Mouse (Mus musculus) kidney, postnatal 0 days (tissue): ENCODE measurements around the gene Tceal5. TPM values are rescaled to one million over a fixed set of nuclear protein-coding genes. Genes with fewer than 3 reads are reported as not detected.

ENCODE experiments used
- ATAC-seq: fragments of 200-750 bp; cut with Nextera tagmentation; replicated peaks from 2 replicates; pipeline ENCODE4 v1.8.0; 2017; ENCODE audit warnings: low read depth, moderate number of reproducible peaks, moderate TSS enrichment, moderate library complexity; ENCODE audit not compliant: low FRiP score
- DNase-seq: peaks from one replicate; pipeline ENCODE4 v3.0.0-alpha.2; 2016; ENCODE audit warnings: low spot score
- H3K27ac ChIP-seq: fragments of 300-500 bp; sonication (generic); 2 replicates; pipeline ENCODE4 v1.5.1; 2014; ENCODE audit warnings: mild to moderate bottlenecking
- H3K27me3 ChIP-seq: fragments of 300-500 bp; sonication (generic); 2 replicates; pipeline ENCODE4 v1.6.1; 2014; ENCODE audit warnings: low read length, mixed read lengths; ENCODE audit not compliant: insufficient read depth
- H3K36me3 ChIP-seq: fragments of 300-500 bp; sonication (generic); 2 replicates; pipeline ENCODE4 v1.6.1; 2014; ENCODE audit warnings: low read length, mixed read lengths; ENCODE audit not compliant: insufficient read depth
- H3K4me1 ChIP-seq: fragments of 300-500 bp; sonication (generic); replicated peaks from 2 replicates; pipeline ENCODE4 v1.6.1; 2014; ENCODE audit warnings: antibody characterized with exemption, low read length, mixed read lengths; ENCODE audit not compliant: insufficient read depth
- H3K4me2 ChIP-seq: fragments of 300-500 bp; sonication (generic); 2 replicates; pipeline ENCODE4 v1.6.1; 2014; ENCODE audit warnings: mild to moderate bottlenecking, low read length, moderate library complexity, mixed read lengths
- H3K4me3 ChIP-seq: fragments of 300-500 bp; sonication (generic); replicated peaks from 2 replicates; pipeline ENCODE4 v1.5.1; 2014; ENCODE audit warnings: low read depth, low read length
- H3K9ac ChIP-seq: fragments of 300-500 bp; sonication (generic); 2 replicates; pipeline ENCODE4 v1.6.1; 2014; ENCODE audit warnings: low read depth, low read length
- H3K9me3 ChIP-seq: fragments of 300-500 bp; sonication (generic); replicated peaks from 2 replicates; pipeline ENCODE4 v1.6.1; 2016; ENCODE audit warnings: low read length, inconsistent platforms, mixed read lengths
- CTCF ChIP-seq: IDR thresholded peaks from 2 replicates; pipeline ENCODE4 v1.5.1; 2016; ENCODE audit warnings: antibody characterized with exemption, low read depth, mild to moderate bottlenecking, moderate library complexity
- WGBS: fragments of 180-500 bp; shearing (Covaris S2); extraction: QIAGEN DNeasy Blood & Tissue Kit; methylation state at CpG from one replicate; pipeline ENCODE4 v1.1.7; 2014; 5-methylcytosine and 5-hydroxymethylcytosine counted together
- microRNA-seq: library from miRNA; unstranded; fragments of <30 nt; microRNA quantifications from one replicate; pipeline ENCODE4, GENCODE M21; 2016
- polyA plus RNA-seq: library from polyadenylated mRNA; unstranded; fragments of >200 nt; fragmentation: Nextera tagmentation; extraction: Ambion mirVana; gene quantifications from 2 replicates; pipeline ENCODE4 v1.2.1, GENCODE M21; 2015

The Tceal5 gene
- polyA plus RNA-seq, 1 experiment from 2014 or later: 2.6 TPM

DNA sequence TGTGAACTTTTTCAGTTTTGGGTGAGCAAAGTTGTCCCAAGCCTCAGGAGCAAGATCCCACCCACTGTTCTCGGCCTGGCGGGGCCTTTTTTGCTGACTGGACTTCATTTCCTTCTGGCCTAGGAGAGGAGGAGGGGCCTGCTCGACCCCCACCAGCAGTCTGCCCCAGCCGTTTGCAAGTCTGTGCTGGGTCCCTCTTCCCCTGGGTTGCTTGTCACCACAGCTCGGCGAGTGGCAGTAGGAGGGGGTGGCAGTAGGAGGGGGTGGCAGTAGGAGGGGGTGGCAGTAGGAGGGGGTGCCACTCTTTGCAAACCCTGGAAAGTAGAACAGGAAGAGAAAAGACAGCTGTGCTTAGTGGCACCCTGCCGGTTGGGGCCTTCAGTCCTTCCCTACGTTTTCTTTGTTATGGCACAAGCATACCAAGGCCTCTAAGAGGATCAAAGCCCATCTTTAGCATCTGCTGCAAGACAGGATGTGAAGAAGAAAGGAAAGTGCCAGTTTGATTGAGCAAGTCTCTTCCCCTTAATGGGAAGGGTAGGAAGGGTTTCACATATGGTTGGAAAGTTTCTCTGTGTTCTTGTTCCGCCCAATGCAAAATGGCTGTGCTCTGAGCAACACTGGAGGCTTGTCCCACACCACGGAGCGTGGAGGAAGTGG, 22.7 kb downstream of the Tceal5 start:
- no peak for TF ChIP-seq CTCF
- 39% methylated on average over 11 of the region's 11 CpGs for WGBS
- H3K4me3 ChIP-seq: no peak overlapping the region
- no peaks in the 10 kb centered on the region for H3K4me1 ChIP-seq
- H3K9me3 ChIP-seq: no peaks in the 10 kb centered on the region
- no peaks in the 10 kb centered on the region for H3K36me3 ChIP-seq
- H3K27ac ChIP-seq: no peak overlapping the region
- H3K9ac ChIP-seq: no peak overlapping the region
- no peak overlapping the region for H3K4me2 ChIP-seq
- ATAC-seq (no peak), DNase-seq (no peak)
- no peaks in the 10 kb centered on the region for H3K27me3 ChIP-seq

DNA sequence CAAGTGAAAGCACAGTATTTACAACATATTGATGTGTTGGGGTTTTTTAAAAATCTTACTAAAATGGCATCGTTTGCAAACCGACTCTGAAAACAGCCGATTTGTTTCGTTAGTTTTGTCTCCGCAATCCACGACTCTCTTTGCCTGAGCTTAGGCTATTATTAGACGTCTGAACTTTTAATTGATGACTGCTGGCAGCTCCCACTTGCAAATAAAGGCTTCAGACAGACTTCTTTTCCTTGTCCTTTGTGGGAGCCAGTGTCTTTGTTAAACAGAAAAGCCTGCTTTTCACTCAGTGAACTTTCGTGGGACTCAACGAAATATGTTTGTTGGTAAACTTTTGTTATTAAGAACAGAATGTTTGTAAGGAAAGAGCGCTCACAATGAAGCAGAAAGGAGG, 30.9 kb downstream of the Tceal5 start:
- H3K36me3 ChIP-seq: no peaks in the 10 kb centered on the region
- H3K4me1 ChIP-seq: no peaks in the 10 kb centered on the region; the same call in 1 of the 2 replicates
- ATAC-seq (no peak), DNase-seq (peak; percentile 62)
- no peaks in the 10 kb centered on the region for H3K27me3 ChIP-seq
- H3K27ac ChIP-seq: peak overlapping the region; percentile 89; the same call in 1 of the 2 replicates
- H3K9ac ChIP-seq: peak overlapping the region; percentile 32; the same call in 1 of the 2 replicates
- WGBS: 35% methylated on average over 10 of the region's 10 CpGs
- peak overlapping the region; percentile 53 for H3K4me2 ChIP-seq
- no peaks in the 10 kb centered on the region for H3K9me3 ChIP-seq
- no peak for TF ChIP-seq CTCF
- peak overlapping the region; percentile 58 for H3K4me3 ChIP-seq

DNA sequence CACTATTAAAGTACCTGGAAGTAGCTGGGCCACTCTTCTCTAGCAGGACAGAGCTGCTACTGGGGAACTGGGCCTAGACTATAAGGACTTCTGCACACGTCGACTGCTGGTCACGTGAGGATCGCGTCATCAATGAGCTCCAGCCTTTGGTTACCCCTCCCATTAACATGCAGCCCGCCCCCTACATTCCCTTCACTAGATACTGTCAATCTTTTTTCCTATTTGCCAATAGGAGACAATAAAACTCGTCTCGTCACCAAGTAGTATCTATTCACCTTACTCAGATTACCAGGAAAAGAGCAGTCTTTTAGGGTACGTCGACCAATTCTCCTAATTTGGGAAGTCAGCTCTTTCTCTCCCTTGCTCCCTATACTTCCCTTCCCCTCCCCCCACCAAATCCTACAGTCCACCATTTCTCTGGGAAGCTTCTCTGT, 31.5 kb downstream of the Tceal5 start, which contains the start of gene Tceal8:
Gene Tceal8 (minus strand): TSS at position 225 of the 434 bp plus-strand sequence.
- H3K36me3 ChIP-seq: no peaks in the 10 kb centered on the region
- H3K9me3 ChIP-seq: no peaks in the 10 kb centered on the region
- H3K27me3 ChIP-seq: no peaks in the 10 kb centered on the region
- WGBS: 22% methylated on average over 10 of the region's 10 CpGs
- peak within 1 kb of the TSS; percentile 78 for H3K9ac ChIP-seq
- H3K4me2 ChIP-seq: peak within 1 kb of the TSS; percentile 53
- ATAC-seq (peak; percentile 95), DNase-seq (peak; percentile 95)
- H3K4me3 ChIP-seq: peak within 1 kb of the TSS; percentile 58
- peak; percentile 42; the same call in 1 of the 2 replicates for TF ChIP-seq CTCF
- H3K4me1 ChIP-seq: no peaks in the 10 kb centered on the region; the same call in 1 of the 2 replicates
- H3K27ac ChIP-seq: peak within 1 kb of the TSS; percentile 89

DNA sequence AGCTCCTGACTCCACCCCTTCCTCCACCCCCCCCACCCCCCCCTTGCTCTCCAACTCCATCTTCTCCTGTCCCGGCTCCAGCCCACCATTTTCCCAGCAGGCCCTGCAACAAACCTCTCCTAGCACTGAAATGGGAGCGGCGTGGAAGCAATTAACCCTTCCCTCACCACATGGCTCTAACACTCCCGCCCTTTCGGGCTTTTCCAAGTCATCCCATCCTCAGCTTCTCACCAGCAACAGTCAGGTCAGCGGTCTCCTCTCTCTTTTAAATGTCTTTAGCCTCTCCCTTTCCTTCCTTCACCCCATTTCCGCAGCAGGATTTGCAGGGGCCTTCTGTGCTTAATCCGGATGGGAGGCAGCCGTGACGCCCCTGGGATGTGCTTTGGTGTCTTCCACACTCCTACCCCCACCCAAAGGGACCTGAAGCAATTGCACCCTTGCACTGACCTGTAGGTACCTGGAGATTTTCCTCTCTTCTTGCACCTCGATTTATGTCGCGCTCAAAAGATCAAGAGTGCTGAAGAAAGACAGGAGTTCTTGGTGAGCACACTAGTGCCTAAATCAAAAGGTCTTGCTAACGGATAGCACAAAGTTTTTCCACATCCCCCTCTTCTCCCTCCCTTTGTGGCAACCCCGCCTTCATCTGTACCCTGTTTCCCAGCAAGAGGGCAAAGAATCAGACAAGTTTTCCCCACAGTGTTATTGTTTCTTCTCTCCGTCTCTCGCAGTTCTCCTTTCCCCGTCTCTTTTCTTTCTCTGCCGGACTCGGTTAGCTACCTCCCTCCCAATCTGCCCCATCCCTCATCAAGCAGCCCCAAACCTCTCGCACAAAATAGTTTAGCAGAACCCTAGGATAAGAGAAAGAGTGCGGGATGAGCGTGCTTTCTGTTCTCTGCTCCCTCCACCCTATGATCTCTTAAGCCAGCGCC, 32.2 kb downstream of the Tceal5 start:
- 28% methylated on average over 24 of the region's 24 CpGs for WGBS
- Histone ChIP-seq H3K4me2 (peak overlapping the region; percentile 53), H3K27ac (peak overlapping the region; percentile 89), H3K9ac (peak overlapping the region; percentile 78), H3K9me3 (no peaks in the 10 kb centered on the region), H3K27me3 (no peaks in the 10 kb centered on the region), H3K4me1 (no peaks in the 10 kb centered on the region; the same call in 1 of the 2 replicates), H3K4me3 (peak overlapping the region; percentile 58), H3K36me3 (no peaks in the 10 kb centered on the region)
- DNase-seq (peak; percentile 91), ATAC-seq (peak; percentile 75)
- TF ChIP-seq CTCF: no peak

DNA sequence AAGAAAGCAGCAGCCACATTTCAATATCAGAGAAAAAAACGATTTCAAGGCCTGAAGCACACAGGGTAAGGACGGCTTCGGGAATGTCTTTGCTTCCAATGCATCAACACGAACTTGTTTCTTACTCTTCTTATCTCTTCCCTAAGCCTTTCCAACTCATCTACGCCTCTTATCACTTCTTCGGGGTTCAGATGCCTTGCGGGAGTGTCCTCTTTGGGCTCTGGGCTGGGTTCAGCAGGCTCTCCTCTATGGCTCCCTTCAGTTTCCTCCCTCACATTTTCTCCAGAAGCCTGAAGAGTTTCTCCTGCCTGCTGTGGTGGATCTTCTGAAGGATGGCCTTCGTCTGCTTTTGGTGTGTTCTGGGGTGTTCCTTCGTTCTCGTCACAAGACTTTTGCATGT, 33.1 kb downstream of the Tceal5 start:
- Histone ChIP-seq H3K36me3 (no peaks in the 10 kb centered on the region), H3K27me3 (no peaks in the 10 kb centered on the region), H3K27ac (peak overlapping the region; percentile 42; the same call in 1 of the 2 replicates), H3K4me1 (no peaks in the 10 kb centered on the region; the same call in 1 of the 2 replicates), H3K9me3 (no peaks in the 10 kb centered on the region), H3K9ac (no peak overlapping the region), H3K4me2 (peak overlapping the region; percentile 53), H3K4me3 (peak overlapping the region; percentile 58)
- WGBS: 64% methylated on average over 10 of the region's 10 CpGs
- TF ChIP-seq CTCF: no peak
- ATAC-seq (no peak), DNase-seq (no peak)

Small RNA genes lying within 50 kb of the gene (microRNA-seq; reads per million reads assigned to microRNA genes)
- not detected for gene Mir6383

Other genes starting within 250 kb of the Tceal5 start
- gene Arxes2, start 210.1 kb downstream of the Tceal5 start, polyA plus RNA-seq: 111 and 117 TPM in 2 replicates
- 24.6 and 25.5 TPM in 2 replicates for gene Arxes1, start 170.5 kb downstream of the Tceal5 start, polyA plus RNA-seq
- 74.9 and 76.2 TPM in 2 replicates for gene Bex2, start 135.6 kb downstream of the Tceal5 start, polyA plus RNA-seq
- gene Nxf3, start 118.6 kb downstream of the Tceal5 start, polyA plus RNA-seq: 0.04 TPM in 1 of 2 replicates, not detected in the other
- gene Bex4, start 64.9 kb downstream of the Tceal5 start, polyA plus RNA-seq: 59.2 and 59.8 TPM in 2 replicates
- gene Tceal8, start 31.5 kb downstream of the Tceal5 start, polyA plus RNA-seq: 206 and 209 TPM in 2 replicates
- gene Tceal7, start 10.9 kb upstream of the Tceal5 start, polyA plus RNA-seq: 0.16 TPM in 1 of 2 replicates, not detected in the other
- gene Bex1, start 11.6 kb upstream of the Tceal5 start, polyA plus RNA-seq: 53.0 and 54.7 TPM in 2 replicates
- gene Tceal9, start 41.2 kb upstream of the Tceal5 start, polyA plus RNA-seq: 579 and 580 TPM in 2 replicates
- 430 and 466 TPM in 2 replicates for gene Bex3, start 66.4 kb upstream of the Tceal5 start, polyA plus RNA-seq